Mouse (Mus musculus) liver, adult 2 months (tissue): ENCODE results near the gene Arl10.

ENCODE experiments used
- CTCF ChIP-seq: fragments of 200-500 bp; IDR thresholded peaks from 2 replicates; pipeline ENCODE4 v1.5.1; 2011; ENCODE audit warnings: low read depth, low read length, control low read depth
- POLR2A ChIP-seq: fragments of 200-500 bp; IDR thresholded peaks from 2 replicates; pipeline ENCODE4 v1.6.1; 2011; ENCODE audit warnings: low read length, control low read depth; ENCODE audit not compliant: insufficient read depth; ENCODE audit errors: extremely low read depth

DNA sequence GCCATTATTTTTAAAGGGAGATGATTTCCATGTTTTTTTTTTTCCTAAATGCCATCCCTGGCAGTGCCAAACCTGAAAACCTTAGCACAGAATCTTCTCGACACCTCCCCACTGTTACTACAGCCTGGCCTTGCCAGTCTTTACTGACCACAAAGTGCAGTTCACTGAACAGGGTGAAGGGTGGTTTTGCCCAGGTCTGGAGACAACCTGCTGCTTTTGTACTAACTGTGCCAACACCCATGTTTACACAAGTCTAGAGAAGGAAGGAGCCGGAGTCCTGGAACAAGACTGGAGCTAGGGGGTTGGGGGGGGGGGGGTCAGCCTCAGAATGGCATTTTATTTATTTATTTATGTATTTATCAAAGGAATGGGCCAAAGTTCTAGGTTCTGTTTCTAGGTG is 6.6 kb downstream of the Arl10 start:
- TF ChIP-seq POLR2A (no peak), CTCF (no peak)
